Mouse (Mus musculus) gonadal fat pad, adult 2 months (tissue): ENCODE measurements around the gene Slmap. TPM values are rescaled to one million over a fixed set of nuclear protein-coding genes. Genes with fewer than 3 reads are reported as not detected.

Experiments
- DNase-seq: peaks from one replicate; pipeline ENCODE4 v3.0.0-alpha.2; 2012; ENCODE audit warnings: low read depth
- polyA plus RNA-seq: library from polyadenylated mRNA; depleted of rRNA; stranded (reverse); fragments of >200 nt; gene quantifications from 2 replicates; pipeline ENCODE4 v1.2.3, GENCODE M21; 2012

Slmap gene
- polyA plus RNA-seq, 1 experiment, result 24.5 TPM

GRCm38 (mm10) chr14:26476391-26476790 is 58.3 kb downstream of the Slmap start:
- DNase-seq, result no peak

DNA sequence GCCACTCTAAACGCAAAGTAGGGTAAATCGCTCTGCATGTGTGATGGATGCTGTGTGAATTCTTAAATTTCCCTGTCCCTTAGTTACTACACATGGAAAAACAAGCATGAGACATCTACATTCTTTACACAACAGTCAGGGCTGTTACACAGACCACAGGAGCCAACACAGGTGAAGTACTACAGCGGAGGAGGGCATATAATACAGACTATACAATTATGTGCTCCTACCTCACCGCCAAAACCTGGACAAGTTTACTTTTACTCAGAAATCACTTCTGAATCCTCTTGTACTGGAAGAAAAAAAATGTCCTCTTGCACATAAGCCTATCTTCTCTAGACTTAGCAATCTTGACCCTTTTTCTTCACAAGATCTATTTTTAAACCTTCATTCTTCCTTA is 66.8 kb downstream of the Slmap start:
- no peak for DNase-seq

- DNase-seq, result no peak
Measured at GRCm38 (mm10) chr14:26466544-26467125, 68.1 kb downstream of the Slmap start.

DNA sequence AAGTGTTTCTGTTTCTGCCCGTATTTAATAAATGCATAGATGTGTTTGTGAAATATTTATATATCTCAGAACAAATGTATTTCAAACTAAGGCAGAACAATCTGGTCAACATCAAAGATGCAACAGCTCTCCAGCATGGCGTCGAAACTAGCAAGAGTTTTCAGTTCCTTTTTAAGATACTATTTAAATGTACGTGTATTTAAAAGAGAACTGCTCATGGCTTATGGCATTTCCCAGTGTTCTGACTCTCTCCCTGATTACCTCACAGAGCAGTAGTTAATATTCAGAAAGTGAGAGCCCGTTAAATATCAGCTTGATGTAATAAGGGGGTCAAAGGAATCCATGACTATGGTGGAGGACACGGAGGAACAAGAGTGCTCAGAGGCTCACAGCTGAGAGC is 68.8 kb downstream of the Slmap start:
- DNase-seq, result no peak

GRCm38 (mm10) chr14:26459516-26459915 is 75.2 kb downstream of the Slmap start:
- DNase-seq, result no peak

GRCm38 (mm10) chr14:26454851-26455250 is 79.9 kb downstream of the Slmap start:
- no peak for DNase-seq

DNA sequence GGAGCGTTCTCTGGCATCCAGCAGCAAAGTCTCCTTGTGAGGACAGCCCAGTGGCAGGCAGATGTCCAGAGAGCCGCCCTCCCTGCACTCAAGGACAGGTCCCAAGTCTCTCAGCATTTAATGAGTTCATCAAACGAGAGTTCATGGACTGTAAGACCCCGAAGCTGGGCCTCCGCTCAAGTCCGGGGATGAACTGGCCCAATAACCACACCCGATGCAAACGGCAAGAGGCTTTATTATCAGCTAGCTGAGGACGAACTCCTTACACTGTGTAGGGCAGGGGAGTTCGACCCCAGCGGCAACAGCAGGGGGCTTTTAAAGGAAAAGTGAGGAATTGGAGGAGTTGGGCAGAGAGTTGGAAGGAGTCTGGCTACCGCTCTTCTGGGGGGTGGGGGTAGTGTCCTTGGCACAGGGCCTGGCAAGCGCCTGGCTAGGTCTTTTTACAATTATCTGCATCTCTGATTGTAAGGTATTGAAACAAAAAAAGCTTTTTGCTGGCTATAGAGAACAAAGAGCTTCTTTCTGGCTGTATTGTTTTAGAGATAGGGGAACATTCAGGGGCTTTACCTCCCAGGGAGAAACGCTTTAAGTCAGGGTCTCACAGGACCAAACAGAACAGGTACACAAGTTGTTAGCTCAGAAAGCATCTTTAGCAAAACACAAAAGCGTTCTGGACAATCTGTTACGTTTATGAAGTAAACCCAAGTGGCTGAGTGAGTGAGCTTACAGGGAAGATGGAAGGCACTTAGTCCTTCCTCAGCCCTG is 84.5 kb downstream of the Slmap start:
- no peak for DNase-seq

DNA sequence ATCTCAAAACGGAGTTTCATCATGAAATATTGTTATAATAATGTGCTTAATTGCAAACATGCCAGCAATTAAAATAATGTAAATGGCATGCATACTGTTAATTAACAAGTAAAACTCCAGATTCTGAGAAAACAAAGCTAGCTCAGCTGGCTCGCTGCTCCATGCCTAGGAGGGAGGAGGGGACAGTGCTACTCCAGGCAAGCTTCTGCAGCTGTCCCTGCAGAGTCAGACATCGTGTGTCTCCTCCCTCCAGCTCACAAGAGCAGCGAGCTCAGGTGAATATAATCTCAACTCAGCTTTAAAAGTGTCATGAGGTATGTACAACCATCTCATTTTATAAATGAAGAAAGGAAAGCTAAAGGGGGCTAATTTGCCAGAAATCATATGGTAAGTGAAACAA is 86.2 kb downstream of the Slmap start:
- DNase-seq, result no peak

GRCm38 (mm10) chr14:26447223-26447622 is 87.5 kb downstream of the Slmap start:
- DNase-seq, result no peak

- DNase-seq, result no peak
Measured at GRCm38 (mm10) chr14:26446538-26446937, 88.2 kb downstream of the Slmap start.

DNA sequence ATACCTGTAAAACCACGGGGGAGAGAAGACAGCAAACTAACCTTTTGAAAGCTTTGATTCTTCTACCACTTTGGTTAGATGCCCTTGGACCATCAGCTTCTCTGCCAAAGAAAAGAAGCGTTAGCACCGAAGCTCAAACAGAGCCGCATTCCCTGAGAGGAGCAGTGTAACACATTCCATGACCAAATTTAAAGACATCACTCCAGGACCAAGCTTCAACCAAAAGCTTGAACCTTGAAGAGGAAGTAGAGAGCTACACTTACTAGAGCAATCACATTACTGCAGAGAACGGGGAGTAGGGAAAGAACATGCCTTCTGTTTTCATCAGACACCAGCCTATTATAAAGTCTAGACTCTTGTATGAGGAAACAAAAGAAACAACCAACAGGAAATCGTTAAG is 92.2 kb downstream of the Slmap start:
- DNase-seq, result no peak

GRCm38 (mm10) chr14:26441041-26441812 is 93.5 kb downstream of the Slmap start:
- no peak for DNase-seq

DNA sequence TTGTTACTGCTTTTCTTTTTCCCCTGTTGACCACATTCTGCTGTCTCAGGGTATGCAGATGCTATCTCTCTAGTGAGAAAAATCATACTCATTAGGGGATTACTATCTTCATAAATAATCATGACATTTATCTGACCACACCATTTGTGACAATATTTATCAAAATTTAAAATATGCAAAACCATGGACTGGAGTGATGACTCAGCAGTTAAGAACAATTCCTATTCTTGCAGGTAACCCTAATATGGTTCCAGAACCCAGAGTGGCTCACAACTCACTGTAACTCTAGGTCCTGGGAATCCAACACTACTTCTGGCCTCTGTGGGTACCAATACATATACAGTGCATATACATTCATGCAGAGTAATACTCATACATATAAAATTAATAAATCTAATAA is 94.7 kb downstream of the Slmap start:
- DNase-seq, result no peak

GRCm38 (mm10) chr14:26437771-26438170 is 97.0 kb downstream of the Slmap start:
- no peak for DNase-seq

DNA sequence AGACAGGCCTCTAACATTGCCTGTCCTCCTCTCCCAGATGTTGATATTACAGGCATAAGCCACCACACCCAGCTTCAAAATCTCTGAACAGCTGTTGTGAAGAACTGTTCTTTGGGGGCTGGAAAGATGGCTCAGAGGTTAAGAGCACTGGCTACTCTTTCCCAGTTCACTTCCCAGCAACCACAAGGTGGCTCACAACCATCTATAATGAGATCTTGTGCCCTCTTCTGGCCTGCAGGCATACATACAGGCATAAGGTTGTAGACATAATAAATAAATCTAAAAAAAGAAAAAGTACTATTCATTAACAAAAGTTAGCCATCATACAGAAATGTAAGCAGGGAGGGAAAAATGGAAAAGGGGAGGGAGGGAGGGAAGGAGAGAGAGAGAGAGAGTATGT is 98.4 kb downstream of the Slmap start:
- no peak for DNase-seq

- no peak for DNase-seq
Measured at GRCm38 (mm10) chr14:26432320-26432719, 102.4 kb downstream of the Slmap start.

GRCm38 (mm10) chr14:26431919-26432318 is 102.8 kb downstream of the Slmap start:
- DNase-seq, result no peak

DNA sequence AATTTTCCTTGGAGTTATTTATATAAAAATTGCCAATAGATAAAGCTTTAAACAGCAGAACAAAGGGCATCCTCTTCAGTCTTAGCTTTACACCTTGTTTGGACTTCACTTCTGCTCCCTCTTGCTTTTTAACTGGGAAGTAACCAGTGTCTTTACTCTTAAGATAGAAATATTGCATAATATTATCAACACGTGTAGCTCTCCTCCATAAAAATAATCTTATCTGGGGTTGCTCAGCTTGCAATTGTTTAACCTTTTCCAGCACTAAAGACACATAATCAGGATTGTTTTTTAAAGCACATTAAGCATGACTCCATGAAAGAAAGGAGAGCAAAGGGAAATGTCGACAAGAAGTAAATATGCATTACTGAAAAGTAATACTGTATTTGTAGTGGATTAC is 114.5 kb downstream of the Slmap start:
- DNase-seq, result no peak

DNA sequence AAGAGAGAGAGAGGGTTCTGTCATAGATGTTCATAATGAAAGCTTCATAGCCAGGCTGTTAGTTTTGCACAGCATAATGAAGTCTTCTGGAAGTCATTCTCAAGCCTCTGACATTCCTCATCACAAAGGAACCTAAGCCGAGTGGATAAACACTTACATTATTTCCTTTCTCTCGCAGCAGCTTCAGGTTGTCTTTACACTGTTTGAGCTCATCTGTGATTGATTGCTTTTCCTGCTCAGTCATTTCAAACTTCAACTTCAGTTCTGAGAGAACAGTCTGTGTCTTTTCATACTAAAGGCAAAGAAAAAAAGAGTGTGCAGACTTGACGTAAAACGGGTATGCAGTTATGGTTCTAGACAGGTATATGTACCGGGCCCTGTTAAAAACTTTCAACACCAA is 116.8 kb downstream of the Slmap start:
- DNase-seq, result no peak

DNA sequence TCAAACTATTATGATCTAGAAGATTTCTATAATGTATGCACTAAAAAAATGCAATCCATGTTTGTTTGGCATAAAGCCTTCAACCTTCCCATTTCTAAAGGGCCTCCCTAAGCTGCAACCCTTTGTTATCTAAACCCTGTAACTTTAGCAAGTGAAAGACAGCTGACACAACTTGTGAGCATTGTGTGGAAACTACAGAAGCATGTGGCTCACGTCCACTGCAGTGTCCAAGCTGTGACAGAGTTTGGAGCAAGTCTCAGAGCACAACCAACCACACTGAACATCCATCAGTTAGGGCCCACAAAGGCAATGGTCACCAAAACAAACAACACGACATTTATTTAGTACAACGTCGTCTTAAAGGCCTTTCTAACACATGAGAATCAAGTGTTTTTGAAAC is 117.6 kb downstream of the Slmap start:
- DNase-seq, result no peak

DNA sequence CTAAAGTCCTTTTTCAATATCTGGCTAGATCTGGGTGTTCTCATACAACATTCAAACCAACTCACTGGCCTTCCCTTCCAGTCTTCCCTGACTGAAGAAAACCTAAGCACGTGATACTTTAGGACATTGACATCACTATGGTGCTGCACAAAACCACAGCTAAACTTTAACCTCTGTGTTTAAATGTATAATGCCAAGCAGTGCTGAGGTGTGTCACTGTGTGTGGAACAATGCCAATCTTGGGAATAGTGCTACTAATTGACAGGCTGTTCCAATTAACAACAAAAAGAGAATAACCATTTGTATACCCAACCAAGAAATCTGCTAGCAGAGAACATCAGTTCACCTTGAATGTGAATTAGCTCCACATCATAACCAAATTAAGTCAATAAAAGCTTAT is 121.2 kb downstream of the Slmap start:
- no peak for DNase-seq

DNA sequence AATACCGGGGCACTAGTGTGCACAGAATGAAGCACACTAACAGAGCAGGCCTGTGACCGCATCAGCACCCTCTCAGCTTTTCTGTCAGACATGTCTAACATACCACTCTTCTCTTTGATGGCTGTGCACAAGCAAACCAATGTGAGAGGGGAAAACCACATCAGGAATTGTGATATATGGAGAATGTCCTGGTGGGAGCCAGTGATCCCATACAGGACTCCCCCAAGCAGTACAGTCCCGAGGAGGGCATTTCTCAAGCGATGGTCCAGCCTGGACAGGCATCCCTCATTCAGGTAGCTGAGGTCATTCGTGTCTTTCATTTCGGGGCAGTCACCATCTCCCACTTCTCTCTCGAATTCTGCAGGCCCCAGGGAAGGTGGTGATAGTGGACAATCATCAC is 128.0 kb downstream of the Slmap start:
- no peak for DNase-seq
